Mouse (Mus musculus): ENCODE data around the gene Eno4. TPM values are rescaled to one million over a fixed set of nuclear protein-coding genes. Genes with fewer than 3 reads are reported as not detected.
"Not testable (repeated sequence)": the region's sequence is repeated elsewhere in the genome, so short reads cannot be mapped to it uniquely, and the experiment has no call there.

Gene Eno4
- not detected for polyA plus RNA-seq (2017; shearing (Covaris generic))

DNA sequence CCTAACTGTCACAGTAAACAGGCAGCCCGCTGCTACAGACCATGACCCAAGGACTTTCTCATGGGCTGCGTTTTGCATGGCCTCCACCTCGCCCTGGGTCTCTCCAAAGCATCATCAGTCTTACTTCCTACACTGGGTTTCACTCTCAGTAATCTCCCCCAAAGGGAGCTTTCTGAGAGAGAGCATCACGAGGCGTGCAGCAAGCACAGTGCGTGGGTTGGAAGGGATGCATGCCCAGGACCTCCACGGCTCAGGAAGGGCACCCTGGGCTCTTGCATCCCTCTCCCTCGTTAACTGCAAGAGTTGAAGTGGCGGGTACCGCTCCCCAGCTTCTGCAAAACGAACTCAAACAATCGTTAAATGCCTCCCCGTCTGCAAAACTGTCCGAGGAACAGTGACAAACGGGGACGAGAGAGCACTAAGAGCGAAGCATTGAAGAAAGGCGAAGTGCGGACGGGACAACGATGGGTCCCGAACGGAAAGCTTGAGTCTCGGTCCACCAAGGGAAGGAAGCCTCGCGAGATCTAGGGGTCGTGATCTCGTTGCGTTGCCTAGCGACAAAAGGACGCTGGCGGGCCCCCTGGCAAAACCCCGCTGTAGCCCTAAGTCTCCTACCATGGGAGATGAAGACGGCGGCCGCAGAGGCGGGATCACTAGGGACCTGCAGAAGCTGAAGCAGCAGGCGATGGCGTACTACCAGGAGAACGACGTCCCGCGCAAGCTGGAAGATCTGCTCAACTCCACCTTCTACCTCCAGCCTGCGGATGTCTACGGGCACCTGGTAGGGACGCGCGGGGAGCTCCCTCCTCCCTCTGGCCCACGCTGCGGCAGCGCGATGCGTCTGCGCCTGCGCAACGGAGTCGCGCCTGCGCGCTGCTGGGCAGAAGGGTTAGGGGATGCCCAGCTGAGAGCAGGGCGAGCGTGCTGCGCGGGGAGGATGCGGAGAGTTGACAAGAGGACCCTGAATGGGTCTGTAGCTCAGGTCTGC lies at the start of gene Eno4, which contains the start of gene Hspa12a:
Gene Eno4, plus strand, starts transcription at position 585 of the 988 bp plus-strand sequence.
Gene Hspa12a, minus strand, starts transcription at position 814 of the 988 bp plus-strand sequence.
- peak; percentile 94 for ATAC-seq

DNA sequence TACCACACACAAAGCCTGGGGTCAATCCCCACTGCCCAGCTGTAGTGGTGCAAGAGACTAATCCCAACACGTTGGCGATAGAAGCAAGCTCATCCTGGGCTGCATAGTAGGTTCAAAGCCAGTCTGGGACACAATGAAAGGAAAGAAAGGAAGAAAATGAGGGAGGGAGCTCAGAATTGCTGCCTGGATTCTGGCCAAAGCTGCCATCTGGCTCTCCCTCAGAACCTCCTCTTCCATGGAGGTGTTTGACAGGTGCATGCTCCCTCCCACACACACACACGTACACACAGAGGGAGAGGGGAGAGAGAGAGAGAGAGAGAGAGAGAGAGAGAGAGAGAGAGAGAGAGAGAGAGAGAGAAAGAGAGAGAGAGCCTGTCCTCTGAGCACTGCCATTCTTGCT lies 47.0 kb upstream of the Eno4 start:
- ATAC-seq = no peak

DNA sequence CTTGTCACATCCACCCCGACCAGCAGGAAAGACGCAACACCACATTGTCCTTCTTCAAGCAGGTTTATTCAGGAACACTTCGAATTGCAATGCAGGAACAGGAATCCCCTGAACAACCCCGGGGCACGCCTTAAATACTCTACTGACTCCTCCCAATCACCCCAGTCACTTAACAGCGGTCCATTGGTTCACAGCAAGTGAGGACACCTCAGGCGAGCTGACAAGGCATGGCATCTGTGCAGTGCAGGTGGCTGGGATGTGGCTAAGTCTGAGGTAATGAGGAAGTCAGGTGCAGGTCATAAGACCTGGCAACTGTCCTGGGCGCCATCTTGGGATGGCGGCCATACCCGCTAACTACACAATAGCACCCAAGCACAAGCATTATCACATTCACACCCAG lies 42.8 kb upstream of the Eno4 start:
- ATAC-seq = not testable (repeated sequence)

DNA sequence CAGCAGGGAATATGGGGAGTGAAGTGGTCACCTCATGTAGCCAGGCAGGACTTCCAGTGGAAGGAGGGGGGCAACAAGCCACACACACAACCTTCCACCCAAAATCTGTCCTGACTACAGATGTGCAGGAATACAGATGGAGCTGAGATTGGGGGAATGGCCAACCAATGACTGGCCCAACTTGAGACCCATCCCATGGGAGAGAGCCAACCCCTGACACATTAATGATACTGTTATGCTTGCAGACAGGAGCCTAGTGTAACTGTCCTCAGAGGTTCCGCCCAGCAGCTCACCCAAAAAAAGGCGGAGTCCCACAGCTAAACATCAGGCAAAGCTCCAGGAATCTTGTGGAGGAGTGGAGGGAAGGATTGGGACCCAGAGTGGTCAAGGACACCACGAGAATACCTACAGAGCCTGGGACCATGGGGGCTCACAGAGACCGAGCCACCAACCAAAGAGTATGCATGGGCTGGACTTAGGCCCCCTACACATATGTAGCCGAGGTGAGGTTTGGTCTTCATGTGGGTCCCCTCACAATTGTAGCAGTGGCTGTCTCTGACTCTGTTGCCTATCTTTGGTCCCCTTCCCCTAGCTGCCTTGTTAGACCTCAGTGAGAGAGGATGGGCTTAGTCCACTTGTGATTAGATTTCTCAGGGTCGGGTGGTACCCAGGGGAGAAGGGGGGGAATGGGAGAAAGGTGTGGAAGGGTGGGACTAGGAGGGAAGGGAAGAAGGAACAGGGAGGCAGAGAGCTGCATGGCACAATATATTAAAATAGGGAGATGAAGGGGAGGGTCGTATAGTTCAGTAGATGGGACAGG lies 39.9 kb upstream of the Eno4 start:
- no peak for ATAC-seq

DNA sequence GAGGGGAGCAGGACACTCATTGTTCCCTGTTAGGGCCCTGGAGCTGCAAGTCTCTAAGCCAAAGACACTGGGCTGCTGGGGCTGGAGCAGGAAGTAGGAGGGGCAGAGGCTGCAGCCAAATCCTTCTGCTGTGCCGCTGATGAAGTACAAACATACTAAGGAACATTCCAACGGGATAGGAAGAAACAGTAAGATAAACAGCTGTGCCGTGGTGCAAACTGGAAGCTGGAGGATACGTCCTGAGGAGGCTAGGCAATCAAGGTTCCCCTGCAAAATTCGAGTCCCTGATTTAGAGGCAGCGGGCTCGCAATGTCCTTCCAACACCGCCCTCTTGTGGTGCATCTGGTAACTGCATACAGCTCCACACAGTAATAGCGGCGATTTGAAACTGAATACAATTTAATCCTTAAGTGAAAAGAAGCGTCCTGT lies 39.3 kb upstream of the Eno4 start:
- peak; percentile 77 for ATAC-seq

DNA sequence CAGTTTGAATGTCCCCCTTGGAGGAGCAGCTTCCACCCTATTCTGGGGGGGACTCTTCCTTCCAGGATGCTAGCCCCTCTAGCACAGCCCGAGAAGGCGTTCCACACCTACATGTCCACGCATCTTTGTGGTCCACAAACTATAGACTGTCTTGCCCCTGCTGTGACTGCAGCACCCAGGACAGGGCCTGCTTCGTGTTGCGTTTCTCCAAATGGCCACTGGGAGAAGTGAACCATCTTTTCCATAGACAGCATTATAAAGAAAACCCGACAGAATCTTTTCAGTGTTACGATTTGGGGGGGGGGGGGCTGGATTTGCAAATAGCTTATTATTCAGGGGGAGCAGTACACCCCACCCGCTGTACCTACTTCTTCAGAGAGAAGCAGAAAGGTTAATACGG lies 36.5 kb upstream of the Eno4 start:
- no peak for ATAC-seq

DNA sequence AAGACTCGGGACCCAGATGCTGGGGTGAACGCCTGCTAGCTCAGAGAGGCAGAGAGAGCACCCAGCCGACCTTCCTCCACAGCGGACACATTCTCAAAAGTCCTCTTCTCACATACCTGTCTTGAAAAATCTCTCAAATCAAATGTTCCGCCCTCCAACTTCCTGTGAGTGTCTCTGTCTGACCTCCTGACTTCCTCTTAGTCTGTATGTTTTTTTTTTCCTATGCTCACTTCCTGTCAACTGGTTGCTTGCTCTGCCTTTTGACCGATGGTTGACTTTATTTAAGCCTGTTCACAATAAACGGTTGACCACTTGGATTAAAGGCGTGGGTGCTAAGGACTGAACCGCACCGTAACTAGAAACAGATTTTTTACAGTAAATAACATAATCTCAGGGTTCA lies 35.2 kb upstream of the Eno4 start:
- peak; percentile 52 for ATAC-seq

DNA sequence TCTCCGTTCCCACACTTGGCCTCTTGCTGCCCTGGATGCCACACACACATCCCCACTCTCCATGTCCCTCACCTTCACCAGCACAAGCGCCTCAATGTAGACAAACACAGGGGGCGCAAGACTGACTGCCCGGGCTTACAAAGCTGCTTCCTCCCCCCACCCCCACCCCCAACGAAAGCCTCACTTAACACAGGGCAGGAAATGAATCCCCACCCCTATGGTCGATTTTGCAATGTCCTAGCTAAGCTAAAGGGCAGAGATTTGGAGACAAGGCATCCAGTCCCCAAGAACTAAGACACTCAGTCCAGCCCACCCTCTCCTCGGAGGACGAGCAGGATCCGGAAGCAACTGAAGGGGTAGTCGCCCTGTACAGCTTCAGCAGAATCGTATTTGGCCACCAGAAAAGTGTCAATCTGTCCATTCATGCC lies 32.3 kb upstream of the Eno4 start:
- ATAC-seq = peak; percentile 34

DNA sequence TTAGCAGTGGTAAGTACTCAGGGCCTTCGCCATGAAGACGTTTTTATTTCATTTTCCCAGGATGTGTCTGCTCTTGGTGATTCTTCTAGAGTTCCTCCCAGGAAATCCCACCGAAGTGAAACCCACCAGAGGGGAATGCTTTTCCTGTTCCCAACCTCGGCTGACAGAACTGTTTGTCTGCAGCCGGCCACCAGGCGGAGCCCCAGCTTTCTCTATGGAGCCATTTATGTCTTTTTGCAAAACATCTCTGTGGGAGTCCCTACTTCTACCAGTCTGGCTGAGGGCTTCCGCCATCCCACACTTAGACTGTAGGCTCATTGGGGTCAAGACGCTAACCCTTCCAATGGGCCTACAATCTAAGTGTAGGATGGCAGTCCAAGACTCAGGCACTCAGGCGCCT lies 31.8 kb upstream of the Eno4 start:
- peak; percentile 67 for ATAC-seq

DNA sequence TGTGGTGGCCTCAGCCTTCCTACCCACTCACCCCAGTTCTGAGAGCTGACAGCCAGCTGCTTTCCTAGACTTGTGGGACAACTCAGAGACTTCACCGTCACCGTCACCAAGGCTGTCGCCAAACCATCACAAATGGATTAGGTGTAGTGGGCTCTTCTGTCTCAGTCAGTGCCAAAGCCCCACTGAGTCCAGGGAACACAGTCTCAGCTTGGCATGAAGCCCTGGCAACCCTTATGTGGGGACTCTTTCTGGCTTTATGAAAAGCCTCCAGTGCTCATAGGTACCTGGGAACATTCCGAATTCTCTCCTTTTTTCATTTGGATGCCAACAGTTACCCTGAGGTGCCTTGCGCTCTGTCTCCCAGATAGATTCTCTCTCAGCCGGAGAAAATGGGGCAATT lies 29.9 kb upstream of the Eno4 start:
- no peak for ATAC-seq

DNA sequence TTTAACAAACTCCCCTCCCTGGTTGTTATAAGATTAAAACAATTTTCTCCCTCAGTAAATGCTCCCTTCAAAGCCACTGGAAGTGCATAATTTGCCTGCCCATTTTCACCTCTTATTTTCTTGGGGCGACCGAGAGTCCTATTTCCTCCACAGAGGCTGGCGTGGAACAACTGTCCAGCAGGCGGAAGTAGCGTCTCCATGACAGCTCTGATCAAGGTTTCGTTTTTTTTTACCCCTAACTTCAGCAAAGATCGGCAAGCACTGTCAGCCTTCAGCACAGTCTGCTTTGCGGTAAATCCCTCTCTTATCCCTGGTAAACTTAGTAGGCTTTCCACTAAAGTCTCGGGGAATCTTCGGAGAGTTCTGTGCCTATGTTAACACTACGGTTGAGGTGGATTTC lies 24.6 kb upstream of the Eno4 start:
- ATAC-seq = no peak

DNA sequence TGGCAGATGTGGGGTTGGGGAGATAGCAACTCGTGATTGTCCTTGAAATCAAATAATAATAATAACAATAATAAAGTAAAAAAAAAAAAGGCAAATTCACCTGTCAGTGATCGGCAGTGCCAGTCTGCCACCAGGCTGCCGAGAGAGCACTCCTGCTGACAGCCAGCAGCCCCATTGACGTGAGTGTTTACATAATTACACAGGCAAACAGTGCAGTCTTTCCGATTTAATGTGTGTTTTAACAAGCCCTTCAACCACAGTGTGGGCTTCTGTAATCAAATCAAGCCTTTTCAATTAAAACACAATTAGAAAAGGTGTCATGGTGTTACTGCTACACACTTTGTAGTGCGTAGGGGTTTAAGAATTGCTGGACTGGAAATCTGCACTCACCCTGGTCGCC lies 24.1 kb upstream of the Eno4 start:
- ATAC-seq = no peak

DNA sequence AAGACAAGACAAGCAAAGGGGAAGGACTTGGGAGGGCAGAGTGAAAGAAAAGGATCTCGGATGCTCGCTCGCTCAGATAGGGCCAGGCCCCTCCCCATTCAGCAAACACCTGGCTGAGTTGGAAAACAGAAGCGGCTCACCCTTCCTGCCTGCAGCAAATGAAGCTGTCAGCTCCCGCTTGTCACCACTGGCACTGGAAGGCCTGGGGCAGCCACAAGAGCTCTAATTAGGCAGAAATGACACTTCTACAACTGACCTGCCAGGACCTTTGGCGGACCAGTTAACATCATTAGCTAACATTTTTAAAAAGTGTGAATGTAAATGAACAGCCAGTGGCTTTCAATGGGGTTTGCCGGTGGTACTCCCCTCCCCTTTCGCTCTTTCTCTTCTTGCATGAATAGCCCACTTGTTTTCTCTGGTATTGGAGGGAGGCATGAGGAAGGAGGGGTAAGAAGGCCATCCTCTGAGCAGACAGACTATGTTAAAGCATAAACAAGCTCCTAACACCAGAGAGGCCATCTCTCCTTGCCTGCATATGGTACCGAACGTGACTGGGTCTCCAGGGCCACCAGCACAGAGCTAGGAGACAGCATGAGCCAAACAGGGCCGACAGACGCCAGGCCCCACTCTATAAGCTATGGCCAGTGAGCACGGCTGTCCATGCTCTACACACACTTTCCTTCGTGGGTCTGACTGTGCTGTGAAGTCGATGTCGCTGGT lies 12.0 kb upstream of the Eno4 start:
- ATAC-seq = no peak

DNA sequence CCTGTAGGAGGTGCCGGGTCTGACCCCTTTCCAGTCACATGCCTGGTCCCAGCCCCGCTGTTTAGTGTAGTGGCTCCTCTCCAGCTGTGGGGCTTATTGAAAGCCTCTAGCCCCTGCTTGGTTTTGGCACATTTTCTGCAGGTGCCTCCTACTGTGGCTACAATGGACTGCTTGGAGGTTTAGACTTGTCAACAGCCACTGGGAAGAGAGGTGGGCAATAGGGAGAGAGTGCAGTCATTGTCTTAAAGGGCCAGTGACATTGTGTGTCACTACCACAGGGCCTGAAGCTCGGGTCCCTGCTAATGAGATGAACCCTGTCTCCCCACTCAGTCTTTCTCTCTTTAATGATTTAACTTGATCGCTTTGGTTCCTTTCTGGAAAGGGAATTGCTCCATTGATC lies 10.2 kb upstream of the Eno4 start:
- ATAC-seq = no peak

DNA sequence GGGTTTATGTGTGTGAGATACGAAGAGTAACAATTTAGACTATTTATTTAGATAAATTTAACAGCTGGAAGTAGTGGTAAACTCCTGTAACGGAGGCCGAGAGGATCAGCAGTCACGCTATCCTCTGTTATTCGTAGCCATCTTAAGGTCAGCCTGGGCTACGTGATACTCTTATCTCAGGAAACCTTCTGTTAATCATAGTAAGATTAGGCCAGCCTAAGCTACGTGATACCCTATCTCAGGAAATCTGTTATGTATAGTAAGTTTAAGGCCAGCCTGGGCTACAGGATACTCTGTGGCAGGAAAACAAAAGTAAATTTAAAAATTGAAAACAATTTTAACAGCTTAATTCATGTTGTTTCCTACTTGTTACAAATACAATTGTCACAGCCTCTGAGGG lies 2.7 kb downstream of the Eno4 start:
- no peak for ATAC-seq

DNA sequence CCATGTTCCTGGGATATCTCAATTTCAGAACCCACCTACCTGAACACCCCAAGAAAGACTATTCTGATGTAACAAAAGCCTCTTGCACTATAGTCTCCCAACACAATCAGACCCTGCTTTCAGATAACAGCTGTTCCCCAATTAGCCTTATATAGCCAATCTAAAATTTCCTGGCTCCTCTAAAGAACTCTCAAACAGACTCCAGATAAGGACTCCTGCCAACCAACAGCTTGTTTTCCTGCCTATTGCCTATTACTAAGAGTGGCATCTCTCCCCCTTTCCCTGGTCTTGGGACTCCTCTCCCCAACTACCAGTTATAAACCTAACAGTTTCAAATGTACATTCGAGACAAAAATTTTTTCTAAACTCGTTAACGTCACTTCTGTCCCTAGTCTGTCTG lies 8.3 kb downstream of the Eno4 start:
- ATAC-seq = no peak

DNA sequence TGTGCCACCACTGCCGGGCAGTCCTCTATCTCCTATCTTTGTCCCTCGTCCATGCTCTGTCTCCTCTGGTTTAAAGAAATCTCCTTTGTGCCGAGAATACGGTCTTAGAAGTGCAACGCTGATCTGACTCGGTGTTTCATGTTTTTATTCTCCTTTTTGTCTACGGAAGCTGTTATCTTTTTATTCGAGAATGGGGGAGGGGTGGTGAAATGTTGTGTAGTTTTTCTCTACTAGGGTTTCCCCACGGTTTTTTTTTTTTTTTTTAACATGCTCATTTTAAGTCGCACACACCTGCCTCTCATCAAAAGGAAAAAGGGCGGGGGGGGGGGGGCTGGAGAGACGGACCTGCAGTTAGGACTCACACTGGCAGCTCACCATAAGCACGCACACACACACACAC lies 9.0 kb downstream of the Eno4 start:
- ATAC-seq = no peak

DNA sequence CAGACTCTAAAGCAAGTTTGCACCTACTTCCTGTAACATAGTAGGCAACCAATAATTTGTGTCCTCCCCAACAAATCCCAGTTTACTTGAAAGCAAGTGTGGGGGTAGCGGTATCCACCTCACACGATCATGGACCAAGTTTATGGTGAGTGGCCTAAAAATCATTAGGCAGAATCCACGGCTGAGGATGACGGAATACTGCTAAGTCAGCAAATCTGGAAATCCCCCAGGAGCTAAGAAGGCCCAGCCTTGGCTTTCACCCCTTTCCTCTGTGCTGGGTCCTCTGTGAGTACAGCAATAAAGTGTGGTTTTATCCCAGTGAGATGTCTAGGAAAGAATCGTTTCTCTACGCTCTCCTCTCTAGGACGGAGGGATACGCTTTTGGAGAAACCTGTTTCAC lies 11.6 kb downstream of the Eno4 start:
- ATAC-seq = no peak

DNA sequence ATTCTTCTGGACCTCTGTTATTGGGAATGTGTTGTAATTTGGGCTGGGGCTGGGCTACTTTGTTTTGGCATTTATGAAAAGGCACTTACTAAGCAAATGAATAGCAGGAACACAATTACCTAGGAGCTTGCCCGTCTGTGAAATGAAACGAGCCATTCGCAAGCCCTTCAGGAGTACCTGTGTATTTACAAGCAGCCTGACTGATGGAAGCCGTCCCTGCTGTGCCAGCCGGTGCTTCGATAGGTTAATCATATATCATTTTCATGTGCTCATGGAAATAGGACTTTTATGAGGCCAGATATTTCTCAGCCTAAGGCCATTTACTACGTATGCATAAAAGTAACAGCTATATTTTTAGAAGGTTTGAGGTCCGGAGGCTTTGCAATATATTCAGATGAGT lies 19.8 kb downstream of the Eno4 start:
- no peak for ATAC-seq

DNA sequence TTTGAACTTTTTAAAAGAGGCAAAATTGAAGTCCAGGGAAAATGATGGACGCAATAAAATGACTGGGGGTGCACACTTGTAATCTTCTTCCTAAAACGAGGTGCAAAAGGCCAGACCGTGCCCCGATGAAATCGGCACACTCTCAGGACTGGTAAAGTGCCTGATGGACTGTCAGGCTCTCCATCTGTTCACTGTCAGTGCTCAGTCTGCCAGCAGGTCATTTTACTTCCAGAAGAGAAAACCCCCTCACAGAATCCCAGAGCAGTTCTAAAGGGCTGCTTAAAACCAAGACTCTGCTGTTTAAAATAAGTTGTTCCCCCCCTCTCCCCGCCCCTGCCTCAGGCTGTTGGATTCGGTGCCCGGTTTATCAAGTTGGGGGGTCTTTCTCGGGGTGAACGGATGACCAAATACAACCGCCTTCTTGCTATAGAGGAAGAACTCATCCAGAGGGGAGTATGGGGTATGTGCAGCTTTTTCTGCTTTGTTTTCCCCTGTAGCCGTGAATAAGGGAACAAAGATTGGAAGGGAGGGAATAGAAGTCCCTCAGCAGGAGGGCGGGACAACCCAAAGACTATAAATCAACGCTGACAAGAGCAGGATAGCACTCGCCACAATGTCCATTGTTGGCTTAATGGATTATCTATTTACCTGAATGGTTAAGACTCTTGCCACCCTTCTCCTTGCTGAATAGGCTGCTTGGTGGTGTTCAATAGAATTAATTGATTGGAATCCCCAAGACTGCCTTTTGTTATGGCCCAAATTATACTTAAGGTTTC lies 25.7 kb downstream of the Eno4 start:
- ATAC-seq = no peak

DNA sequence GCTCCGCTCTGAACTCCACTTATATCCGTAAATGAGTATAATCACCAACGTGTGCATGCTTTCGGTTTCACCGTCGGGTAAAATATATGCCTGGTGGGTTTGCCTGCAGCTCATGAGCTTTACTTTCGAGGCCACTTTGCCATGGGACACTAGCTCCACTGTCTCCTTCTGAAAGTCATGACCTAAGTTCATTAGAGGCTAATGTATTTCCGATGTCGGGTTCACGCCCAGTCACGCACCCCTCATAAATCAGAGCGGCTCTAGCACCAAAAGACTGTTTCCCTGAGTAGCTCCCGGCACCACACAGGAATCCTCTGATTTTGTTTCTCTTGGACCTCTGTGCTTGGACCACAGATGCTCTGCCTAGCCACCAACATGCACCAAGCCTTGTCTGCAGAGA lies 27.6 kb downstream of the Eno4 start:
- no peak for ATAC-seq

DNA sequence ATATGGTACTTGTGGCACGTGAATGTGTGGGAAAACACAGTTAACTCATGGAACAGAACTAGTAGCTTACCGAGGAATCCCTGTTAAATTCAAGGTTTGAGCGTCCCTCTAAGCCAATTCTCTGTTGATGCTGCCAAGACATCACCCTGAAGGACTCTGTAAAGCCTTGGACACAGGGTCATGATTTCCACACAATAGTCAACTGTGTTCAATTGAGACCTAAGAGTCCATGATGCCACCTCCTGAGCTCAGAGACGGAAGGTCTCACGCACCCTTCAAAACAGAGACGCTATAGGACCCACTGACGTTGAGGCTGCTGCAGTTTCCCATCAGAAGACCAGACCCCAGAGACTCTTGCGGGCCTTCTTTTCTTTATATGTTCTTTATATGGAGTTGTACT lies 30.9 kb downstream of the Eno4 start:
- no peak for ATAC-seq
